In genomic region chr6:123106128-123106527, GRCm38 (mm10) we compare ENCODE assay signal across 1 mouse cellular context. TPM values are rescaled to one million over a fixed set of nuclear protein-coding genes. Genes with fewer than 3 reads are reported as not detected.
"Had no signal": no experiment of that assay in that cellular context is flagged by ENCODE, and none has a peak within 500 bp of the region (broad histone marks: within the 10 kb centered on the region; RNA-seq: fewer than 3 reads in every experiment).

Gene Clec4a2, plus strand, starts transcription at chr6:123106428.

RNA-seq across cellular contexts. Expression of gene Clec4a2, which starts in this region (rescaled TPM):
- polyA plus RNA-seq: myocyte had no signal
